Mouse (Mus musculus): ENCODE results near the gene Atp5g2. TPM values are rescaled to one million over a fixed set of nuclear protein-coding genes. Genes with fewer than 3 reads are reported as not detected.

The Atp5g2 gene
- polyA plus RNA-seq, 1 experiment: 414 TPM

DNA sequence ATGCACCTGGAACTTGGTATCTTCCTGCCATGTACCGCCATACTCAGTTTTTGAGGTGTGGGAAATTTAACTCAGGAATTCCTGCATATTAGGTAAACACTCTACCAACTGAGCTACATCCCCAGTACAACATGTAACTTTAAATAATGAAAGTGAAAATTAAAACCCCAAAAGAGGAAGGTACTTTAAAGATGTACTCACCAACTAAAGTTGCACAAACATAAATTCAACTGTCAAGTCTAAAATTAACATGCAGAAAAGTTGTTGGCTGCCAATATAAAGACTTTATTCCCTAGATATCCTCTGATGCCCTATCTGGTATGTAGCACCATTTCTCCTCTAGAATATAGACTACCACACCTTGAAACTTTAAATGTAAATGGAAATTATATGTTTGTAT lies 54.5 kb downstream of the Atp5g2 start:
- no peak for DNase-seq (ENCODE audit: low read depth, low spot score)
- WGBS: 88% methylated on average over 1 of the region's 1 CpGs

DNA sequence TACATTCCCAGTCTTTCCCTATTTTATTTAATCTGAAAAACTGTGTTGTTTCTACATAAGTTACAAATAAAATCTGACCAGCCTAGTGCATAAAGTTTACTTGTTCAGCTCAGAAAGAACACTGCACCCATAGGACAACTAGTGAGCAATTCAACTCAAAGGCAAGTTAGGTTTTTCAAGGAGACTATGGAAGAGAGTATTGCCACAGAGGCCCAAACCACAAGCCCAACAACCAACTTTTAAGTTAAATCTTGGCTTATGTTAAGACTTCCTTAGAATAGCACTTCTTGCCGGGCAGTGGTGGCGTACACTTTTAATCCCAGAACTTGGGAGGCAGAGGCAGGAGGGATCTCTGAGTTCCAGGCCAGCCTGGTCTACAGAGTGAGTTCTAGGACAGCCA lies 56.0 kb downstream of the Atp5g2 start:
- no peak for DNase-seq (ENCODE audit: low read depth, low spot score)
- 87% methylated on average over 2 of the region's 2 CpGs for whole genome bisulfite sequencing

DNA sequence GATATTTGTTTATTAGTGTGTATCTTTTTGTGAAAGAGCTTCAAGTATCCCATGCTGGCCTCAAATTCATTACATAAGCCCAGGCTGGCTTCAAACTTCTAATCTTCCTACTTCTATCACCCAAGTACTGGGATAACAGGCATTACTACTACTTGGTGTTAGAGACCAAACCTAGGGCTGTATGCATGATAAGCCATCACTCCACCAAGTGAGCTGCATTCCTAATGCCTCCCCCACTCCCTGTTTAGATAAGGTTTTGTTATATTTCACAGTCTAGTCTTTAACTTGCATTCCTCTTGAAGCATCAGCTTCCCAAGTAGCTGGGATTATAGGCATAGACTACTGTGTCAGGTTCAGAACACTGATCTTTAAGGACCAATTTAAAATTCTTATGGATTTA lies 57.9 kb downstream of the Atp5g2 start:
- no peak for DNase-seq (ENCODE audit: low read depth, low spot score)

DNA sequence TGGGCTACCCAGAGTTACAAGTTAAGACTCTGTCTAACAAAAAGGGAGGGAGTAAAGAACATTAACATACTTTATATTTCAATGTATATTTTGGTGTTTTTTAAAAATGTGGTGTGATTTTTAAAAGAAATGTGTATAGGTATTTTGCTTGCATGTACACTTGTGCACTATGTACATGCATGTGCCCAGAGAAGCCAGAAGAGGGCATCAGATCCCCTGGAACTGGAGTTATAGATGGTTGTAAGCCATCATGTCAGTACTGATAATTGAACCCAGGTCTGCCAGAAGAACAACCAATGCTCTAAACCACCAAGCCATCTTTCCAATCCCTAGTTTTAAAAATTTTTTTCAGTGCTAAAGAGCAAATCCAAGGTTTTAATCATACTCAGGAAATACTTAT lies 59.2 kb downstream of the Atp5g2 start:
- no peak for DNase-seq (ENCODE audit: low read depth, low spot score)

Other genes with a start within 250 kb of the Atp5g2 start
- gene Amhr2, start 227.0 kb downstream of the Atp5g2 start, polyA plus RNA-seq (2012; rRNA removed): 0.16 and 1.0 TPM in 2 replicates
- 734 and 781 TPM in 2 replicates for gene Prr13, start 213.3 kb downstream of the Atp5g2 start, polyA plus RNA-seq (2012; rRNA removed)
- gene Pcbp2, start 201.8 kb downstream of the Atp5g2 start, polyA plus RNA-seq (2012; rRNA removed): 449 and 466 TPM in 2 replicates
- gene Gm10337, start 168.6 kb downstream of the Atp5g2 start, polyA plus RNA-seq (2012; rRNA removed): not detected in 2 replicates
- gene Map3k12, start 155.3 kb downstream of the Atp5g2 start, polyA plus RNA-seq (2012; rRNA removed): 2.6 and 2.7 TPM in 2 replicates
- 82.8 and 89.5 TPM in 2 replicates for gene Tarbp2, start 154.2 kb downstream of the Atp5g2 start, polyA plus RNA-seq (2012; rRNA removed)
- 3.1 and 3.6 TPM in 2 replicates for gene Npff, start 147.4 kb downstream of the Atp5g2 start, polyA plus RNA-seq (2012; rRNA removed)
- gene Gm28047, start 47.3 kb downstream of the Atp5g2 start, polyA plus RNA-seq (2012; rRNA removed): not detected in 2 replicates
- 45.0 and 47.4 TPM in 2 replicates for gene Atf7, start 46.9 kb downstream of the Atp5g2 start, polyA plus RNA-seq (2012; rRNA removed)
- 11.2 and 17.4 TPM in 2 replicates for gene Calcoco1, start 49.8 kb upstream of the Atp5g2 start, polyA plus RNA-seq (2012; rRNA removed)
- gene Hoxc13, start 248.8 kb upstream of the Atp5g2 start, polyA plus RNA-seq (2012; rRNA removed): not detected in 2 replicates